Mouse (Mus musculus): ENCODE measurements around the gene BC017158. TPM values are rescaled to one million over a fixed set of nuclear protein-coding genes. Genes with fewer than 3 reads are reported as not detected.
A peak's percentile ranks its signal among the peaks of the same experiment; 100 is the strongest.

The BC017158 gene
- total RNA-seq, 2 experiments from 2014 or later: 24.0 to 25.9 TPM

DNA sequence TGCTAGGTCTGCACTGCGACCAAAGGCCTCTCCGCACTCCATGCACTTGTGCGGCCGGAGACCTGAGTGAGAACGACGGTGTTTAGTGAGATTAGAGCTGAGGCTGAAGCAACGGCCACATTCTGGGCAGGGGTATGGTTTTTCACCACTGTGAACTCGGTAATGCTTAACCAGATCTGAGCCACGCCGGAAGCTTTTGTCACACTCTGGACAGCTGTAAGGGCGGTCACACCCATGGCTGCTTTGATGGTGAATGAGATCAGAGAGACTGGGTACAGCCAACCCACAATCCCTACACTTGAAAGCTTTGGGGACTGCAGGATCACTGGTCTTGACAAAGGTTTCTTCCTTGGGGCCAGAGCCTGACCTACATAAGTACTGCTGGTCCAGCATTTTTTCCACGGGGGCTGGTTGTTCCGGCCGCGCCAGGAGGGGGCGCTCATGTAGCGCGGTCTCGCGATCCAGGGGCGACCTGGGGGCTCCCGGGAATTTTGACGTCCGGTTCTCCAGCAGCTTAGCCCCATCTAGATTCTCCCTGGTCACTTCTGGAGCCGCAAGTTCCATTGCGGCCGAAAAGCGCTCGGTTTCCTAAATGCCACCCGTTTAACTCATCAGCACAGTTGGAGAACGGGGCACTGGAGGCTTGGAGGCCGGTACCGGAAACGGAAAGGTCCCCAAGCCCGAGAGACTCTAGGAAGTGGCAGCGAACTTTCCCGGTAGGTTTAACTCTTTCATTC lies 60.9 kb downstream of the BC017158 start, which contains the start of gene Armc5:
TSS of gene Armc5 (plus strand) at position 487 of the 737 bp plus-strand sequence.
- DNase-seq (ENCODE audit: low spot score in 2 of 2): peak; percentile 73 to 89

DNA sequence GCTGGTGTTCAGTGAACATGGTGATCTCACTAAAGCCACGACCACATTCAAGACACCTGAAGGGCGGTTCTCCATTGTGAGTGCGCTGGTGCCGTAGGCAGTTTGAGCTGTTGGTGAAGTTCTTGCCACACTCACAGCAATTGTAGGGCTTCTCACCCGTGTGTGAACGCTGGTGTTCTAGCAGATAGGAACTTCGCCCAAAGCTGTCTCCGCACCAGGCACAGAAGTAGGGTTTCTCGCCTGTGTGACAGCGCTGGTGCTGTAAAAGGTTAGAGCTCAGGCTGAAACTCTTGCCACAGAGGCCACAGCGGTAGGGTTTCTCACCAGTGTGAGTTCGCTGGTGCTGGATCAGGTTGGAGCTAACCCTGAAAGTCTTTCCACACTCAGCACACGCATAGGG lies 61.5 kb downstream of the BC017158 start:
- DNase-seq (ENCODE audit: low spot score in 2 of 2): no peak

DNA sequence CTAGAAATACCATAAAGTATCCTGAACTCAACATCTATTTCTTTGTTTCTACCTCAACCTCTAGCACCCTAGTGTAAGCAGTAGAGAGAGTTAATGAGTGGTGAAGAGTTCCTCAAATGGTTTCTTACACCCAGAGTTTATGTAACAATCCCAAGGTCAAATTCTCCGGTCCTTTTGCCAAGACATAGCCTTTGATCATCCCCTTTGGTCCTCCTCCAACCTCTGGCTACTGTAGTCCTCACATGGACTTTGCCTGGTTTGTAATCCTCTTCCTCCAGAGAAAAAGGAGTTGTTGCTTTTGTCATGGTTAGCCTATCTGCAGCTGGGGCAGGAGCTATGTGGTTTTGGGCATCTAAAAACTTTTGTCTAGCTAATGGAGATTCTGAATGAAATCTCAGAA lies 62.5 kb downstream of the BC017158 start:
- DNase-seq (ENCODE audit: low spot score in 2 of 2): no peak

DNA sequence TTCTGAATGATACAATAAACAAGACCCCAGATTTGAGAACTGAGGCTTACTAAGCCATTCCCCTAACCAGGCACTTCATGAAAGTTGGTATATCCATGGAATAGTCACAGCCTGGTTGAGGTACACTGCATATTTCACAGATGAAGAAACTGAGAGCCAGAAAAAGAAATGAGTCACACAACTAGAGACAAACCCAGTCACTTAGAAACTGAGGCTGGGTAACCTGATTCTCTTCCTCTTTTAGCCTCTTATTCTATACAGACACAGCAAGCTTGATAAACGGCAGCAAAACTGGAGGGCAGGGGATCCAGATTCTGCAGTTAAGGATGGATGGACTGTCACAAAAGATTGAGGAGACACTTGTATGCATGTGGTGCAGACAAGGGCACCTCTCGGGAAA lies 63.2 kb downstream of the BC017158 start:
- no peak for DNase-seq (ENCODE audit: low spot score in 2 of 2)

DNA sequence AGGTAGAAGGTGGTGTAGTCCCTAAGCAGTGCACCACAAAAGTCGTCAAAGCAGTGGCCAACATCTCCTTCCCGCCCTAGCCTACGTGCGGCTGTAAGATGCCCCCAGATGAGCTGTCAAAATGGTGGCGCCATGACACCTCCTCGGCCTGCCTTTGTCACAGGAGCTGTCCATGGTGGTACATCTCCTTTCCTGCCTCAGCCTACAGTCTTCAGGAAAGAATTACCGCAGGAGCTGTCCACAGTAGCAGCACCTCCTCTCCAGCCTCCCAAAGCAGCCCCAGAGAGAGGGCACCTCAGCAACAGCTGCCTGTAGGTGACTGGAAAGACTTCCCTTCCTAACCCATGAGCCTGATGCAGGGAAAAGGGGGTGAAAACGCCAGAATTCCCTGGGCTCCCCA lies 66.2 kb downstream of the BC017158 start:
- no peak for DNase-seq (ENCODE audit: low spot score in 2 of 2)

Small RNA genes within 50 kb of the gene (microRNA-seq; reads per million reads assigned to microRNA genes)
- 0.74 to 0.98 reads per million in 2 experiments for gene Mir3103

Other genes starting within 250 kb of the BC017158 start
- gene Itgam, start 235.5 kb downstream of the BC017158 start, total RNA-seq (2021): 10 to 100 TPM; 11.0 to 11.2 TPM
- under 1 TPM in 1 of 2 experiments, not detected in 1; 0.25 TPM for gene Gm49368, start 235.5 kb downstream of the BC017158 start, total RNA-seq (2021)
- gene Itgax, start 168.6 kb downstream of the BC017158 start, total RNA-seq (2021): under 1 TPM; 0.13 to 0.59 TPM
- under 1 TPM; 0.20 to 0.71 TPM for gene Itgad, start 143.8 kb downstream of the BC017158 start, total RNA-seq (2021)
- 1 to 10 TPM; 4.7 TPM for gene Cox6a2, start 91.8 kb downstream of the BC017158 start, total RNA-seq (2021)
- 10 to 100 TPM; 11.5 to 12.6 TPM for gene Armc5, start 60.8 kb downstream of the BC017158 start, total RNA-seq (2021)
- 1 to 10 TPM; 3.3 TPM for gene 9130023H24Rik, start 60.1 kb downstream of the BC017158 start, total RNA-seq (2021)
- 10 to 100 TPM in 1 of 2 experiments, 1 to 10 TPM in 1; 9.2 to 12.0 TPM for gene Tgfb1i1, start 51.4 kb downstream of the BC017158 start, total RNA-seq (2021)
- not detected for gene Slc5a2, start 32.5 kb downstream of the BC017158 start, total RNA-seq (2021)
- 10 to 100 TPM; 42.3 to 45.3 TPM for gene Rgs10, start 120.6 kb upstream of the BC017158 start, total RNA-seq (2021)
- 100 to 1,000 TPM in 1 of 2 experiments, 10 to 100 TPM in 1; 98.2 to 110 TPM for gene Tial1, start 163.5 kb upstream of the BC017158 start, total RNA-seq (2021)
- 10 to 100 TPM; 16.0 to 16.3 TPM for gene Bag3, start 225.4 kb upstream of the BC017158 start, total RNA-seq (2021)

Measured in layer of hippocampus, adult 18-20 months (tissue).